Mouse (Mus musculus) spleen, adult 18-20 months (tissue): ENCODE data around the gene Ubqlnl.
A peak's percentile ranks its signal among the peaks of the same experiment; 100 is the strongest.

ENCODE experiments used
- DNase-seq, 2 experiments: peaks; one replicate each; pipeline ENCODE4 v3.0.0; 2022; ENCODE audit warnings: mixed read lengths in 2 of 2

Gene Ubqlnl

GRCm38 (mm10) chr7:104150456-104150855 lies at the start of gene Ubqlnl:
Gene Ubqlnl (minus strand): TSS chr7:104150556.
- DNase-seq = no peak

GRCm38 (mm10) chr7:104199822-104200221 lies 49.5 kb upstream of the Ubqlnl start:
- DNase-seq = peak; percentile 56 to 73

DNA sequence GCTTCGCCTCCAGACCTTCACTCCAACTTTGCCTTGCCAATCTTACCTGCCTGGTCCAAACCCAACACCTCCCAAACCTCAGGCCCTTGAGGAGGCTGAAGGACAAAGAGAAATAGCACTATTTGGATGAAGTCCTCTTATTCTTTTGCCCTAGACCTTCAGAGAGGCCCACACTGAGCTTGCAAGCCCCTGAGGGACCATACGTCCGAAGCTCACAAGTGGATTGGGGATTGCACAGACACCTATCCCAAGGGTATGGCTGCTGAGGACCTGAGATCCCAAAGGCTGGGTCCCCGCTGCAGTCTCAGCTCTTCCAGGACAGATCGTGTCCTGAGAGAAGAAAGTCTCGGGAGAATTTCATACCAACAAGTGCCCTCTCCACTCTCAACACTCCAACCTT lies 45.5 kb upstream of the Ubqlnl start, which contains the start of gene Olfr649:
TSS of gene Olfr649 (minus strand) at position 101 of the 400 bp plus-strand sequence.
- DNase-seq = no peak

- DNase-seq = no peak
Observed at GRCm38 (mm10) chr7:104191275-104191674, 40.9 kb upstream of the Ubqlnl start.

- DNase-seq = no peak
Observed at GRCm38 (mm10) chr7:104183292-104183691, 32.9 kb upstream of the Ubqlnl start, which contains the start of gene Olfr648. Gene Olfr648 (minus strand): TSS chr7:104183392.

GRCm38 (mm10) chr7:104179074-104179473 lies 28.7 kb upstream of the Ubqlnl start:
- DNase-seq = no peak

GRCm38 (mm10) chr7:104178422-104179054 lies 28.2 kb upstream of the Ubqlnl start:
- DNase-seq = no peak

GRCm38 (mm10) chr7:104175085-104175484 lies 24.7 kb upstream of the Ubqlnl start:
- DNase-seq = no peak

DNA sequence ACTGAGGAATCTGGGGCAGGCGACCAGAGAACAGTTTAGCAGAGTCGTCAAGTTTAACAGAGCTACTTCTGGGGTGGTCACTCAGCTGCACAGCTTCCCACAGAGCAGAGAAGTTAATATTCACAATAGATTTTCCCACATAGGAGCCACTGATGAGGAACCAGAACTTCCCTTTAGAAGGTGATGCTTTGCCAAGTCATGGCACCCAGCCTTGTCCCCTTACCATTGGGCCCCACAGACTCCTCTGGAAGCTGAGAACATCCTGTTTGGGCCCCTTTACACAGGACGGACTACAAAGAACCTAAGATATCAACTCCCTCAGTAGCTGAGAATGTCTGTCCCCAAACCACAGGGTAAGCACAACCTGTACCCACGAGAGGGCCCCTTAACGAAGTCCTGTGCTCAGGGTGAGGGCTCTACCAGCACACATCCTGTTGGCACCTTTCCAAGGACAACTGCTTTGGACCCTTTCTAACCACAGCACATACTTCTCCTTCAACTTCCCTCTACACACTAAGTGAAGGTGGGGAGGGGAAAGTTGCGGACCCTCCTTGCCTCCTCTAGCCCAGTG lies 19.4 kb upstream of the Ubqlnl start:
- no peak for DNase-seq

DNA sequence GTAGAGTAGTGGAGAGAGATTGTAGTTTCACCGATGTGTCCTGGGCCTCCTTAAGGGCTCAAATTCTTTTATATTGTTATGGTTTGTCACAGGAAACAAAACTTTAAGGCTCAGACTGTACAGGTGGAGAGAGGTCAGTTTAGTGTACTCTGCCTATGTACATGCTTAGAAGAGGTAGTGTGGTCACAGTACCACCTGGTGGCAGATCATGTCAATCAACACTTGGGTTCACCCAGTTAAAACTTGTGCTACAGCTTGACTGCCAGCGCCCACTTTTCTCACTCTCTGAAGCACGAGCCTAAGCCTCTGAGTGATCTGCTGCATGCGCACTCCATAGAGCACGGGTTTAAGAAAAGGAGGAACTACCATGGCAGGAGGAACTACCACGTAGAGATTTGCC lies 16.7 kb upstream of the Ubqlnl start:
- no peak for DNase-seq

- no peak for DNase-seq
Observed at GRCm38 (mm10) chr7:104143179-104143578, 7.2 kb downstream of the Ubqlnl start, which contains the start of gene Ubqln3. Gene Ubqln3 (minus strand): TSS chr7:104143279.

DNA sequence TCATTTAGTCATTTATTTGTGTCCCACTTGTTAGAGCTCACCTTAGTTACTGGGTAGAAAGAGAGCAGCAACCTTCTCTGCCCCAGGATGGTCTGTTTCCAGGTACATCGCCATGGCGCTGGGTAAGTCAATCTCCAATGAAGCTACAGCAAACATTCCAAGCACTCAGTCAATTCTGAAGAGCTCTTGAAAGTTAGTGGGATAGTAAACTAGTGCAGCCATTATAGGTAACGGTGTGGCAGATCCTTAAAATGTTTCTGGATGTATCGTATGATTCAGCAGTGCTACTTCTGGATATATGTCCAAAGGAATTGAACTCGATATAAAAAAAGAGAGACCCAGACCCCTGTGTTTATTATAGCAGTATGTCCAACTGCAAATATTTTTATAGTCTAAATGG lies 13.1 kb downstream of the Ubqlnl start, which contains the start of gene Olfr643:
TSS of gene Olfr643 (minus strand) at position 101 of the 400 bp plus-strand sequence.
- DNase-seq = no peak

- DNase-seq = no peak
Observed at GRCm38 (mm10) chr7:104129726-104130125, 20.6 kb downstream of the Ubqlnl start, which contains the start of gene Ubqln5. Gene Ubqln5 (minus strand): TSS chr7:104129826.

DNA sequence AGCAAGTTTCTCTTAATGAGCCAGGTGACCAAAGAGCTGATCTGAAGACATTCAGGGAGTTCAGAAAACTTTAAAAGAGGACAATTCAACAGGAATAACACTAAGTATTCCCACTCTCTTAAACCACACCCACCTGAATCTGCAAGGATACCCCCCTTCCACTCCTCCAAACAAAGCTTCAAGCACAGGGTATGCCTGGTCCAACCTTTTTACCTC lies 45.7 kb downstream of the Ubqlnl start, which contains the start of gene Olfr646:
TSS of gene Olfr646 (plus strand) at position 117 of the 216 bp plus-strand sequence.
- DNase-seq = no peak

- DNase-seq = no peak
Observed at GRCm38 (mm10) chr7:104103913-104104756, 46.2 kb downstream of the Ubqlnl start.
